Mouse (Mus musculus): ENCODE measurements around the gene Ttc30b. TPM values are rescaled to one million over a fixed set of nuclear protein-coding genes. Genes with fewer than 3 reads are reported as not detected.

Ttc30b gene
- polyA plus RNA-seq, 1 experiment: 0.68 TPM

DNA sequence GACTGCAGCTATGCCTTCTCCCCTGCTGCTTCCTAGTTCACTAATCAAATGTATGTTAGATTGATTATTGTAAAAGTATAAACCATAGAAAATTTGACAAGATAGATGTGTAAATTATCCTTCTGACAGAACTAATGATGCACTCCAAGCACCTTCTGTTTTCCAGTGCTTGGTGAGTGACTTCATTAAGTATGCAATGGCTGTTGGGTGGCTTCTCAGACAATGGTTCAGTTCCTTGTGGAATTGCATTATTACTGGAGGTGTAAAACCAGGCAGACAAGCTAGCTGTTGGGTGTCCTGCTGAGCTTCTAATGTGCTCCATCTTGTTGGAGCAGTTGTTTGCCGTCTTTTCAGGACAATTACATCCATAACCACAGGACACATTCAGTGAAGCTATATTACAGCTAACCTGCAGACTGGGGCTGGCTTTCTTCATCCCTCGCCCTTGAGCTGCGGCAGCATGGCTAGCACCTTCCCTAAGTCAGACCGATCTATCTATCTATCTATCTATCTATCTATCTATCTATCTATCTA, 14.5 kb downstream of the Ttc30b start:
- Histone ChIP-seq H3K4me3 (replicated peaks) (no peak overlapping the region), H3K4me1 (no peaks in the 10 kb centered on the region), H3K27me3 (replicated peaks) (no peaks in the 10 kb centered on the region), H3K36me3 (replicated peaks; ENCODE audit: low read length) (peaks cover 72% of the 10 kb centered on the region), H3K9me3 (no peaks in the 10 kb centered on the region)
- no peak for TF ChIP-seq FLI1 (IDR thresholded peaks at IDR 0.05; ENCODE audit: low read length)
- TF ChIP-seq GATA1 (IDR thresholded peaks at IDR 0.05; ENCODE audit: borderline replicate concordance, low read length): no peak

GRCm38 (mm10) chr2:75915040-75915439, 23.3 kb downstream of the Ttc30b start:
- H3K27me3 ChIP-seq (replicated peaks): no peaks in the 10 kb centered on the region
- no peaks in the 10 kb centered on the region for H3K9me3 ChIP-seq
- peaks cover 73% of the 10 kb centered on the region for H3K36me3 ChIP-seq (replicated peaks; ENCODE audit: low read length)
- TF ChIP-seq GATA1 (IDR thresholded peaks at IDR 0.05; ENCODE audit: borderline replicate concordance, low read length): no peak
- TF ChIP-seq FLI1 (IDR thresholded peaks at IDR 0.05; ENCODE audit: low read length): no peak
- peaks cover 18% of the 10 kb centered on the region; the same call in 1 of the 2 replicates for H3K4me1 ChIP-seq
- H3K4me3 ChIP-seq (replicated peaks): no peak overlapping the region

GRCm38 (mm10) chr2:75907142-75907541, 31.2 kb downstream of the Ttc30b start:
- Histone ChIP-seq H3K36me3 (replicated peaks; ENCODE audit: low read length) (peaks cover 89% of the 10 kb centered on the region), H3K27me3 (replicated peaks) (no peaks in the 10 kb centered on the region), H3K4me3 (replicated peaks) (no peak overlapping the region), H3K9me3 (no peaks in the 10 kb centered on the region), H3K4me1 (no peaks in the 10 kb centered on the region; the same call in 1 of the 2 replicates)
- TF ChIP-seq GATA1 (IDR thresholded peaks at IDR 0.05; ENCODE audit: borderline replicate concordance, low read length) (no peak), FLI1 (IDR thresholded peaks at IDR 0.05; ENCODE audit: low read length) (no peak)

- H3K4me1 ChIP-seq: peaks cover 6% of the 10 kb centered on the region; the same call in 1 of the 2 replicates
- peaks cover 11% of the 10 kb centered on the region for H3K9me3 ChIP-seq
- TF ChIP-seq FLI1 (IDR thresholded peaks at IDR 0.05; ENCODE audit: low read length) (no peak), GATA1 (IDR thresholded peaks at IDR 0.05; ENCODE audit: borderline replicate concordance, low read length) (no peak)
- peaks cover 84% of the 10 kb centered on the region for H3K36me3 ChIP-seq (replicated peaks; ENCODE audit: low read length)
- no peak overlapping the region for H3K4me3 ChIP-seq (replicated peaks)
- H3K27me3 ChIP-seq (replicated peaks): no peaks in the 10 kb centered on the region
These were observed 36.5 kb downstream of the Ttc30b start for GRCm38 (mm10) chr2:75901869-75902268.

DNA sequence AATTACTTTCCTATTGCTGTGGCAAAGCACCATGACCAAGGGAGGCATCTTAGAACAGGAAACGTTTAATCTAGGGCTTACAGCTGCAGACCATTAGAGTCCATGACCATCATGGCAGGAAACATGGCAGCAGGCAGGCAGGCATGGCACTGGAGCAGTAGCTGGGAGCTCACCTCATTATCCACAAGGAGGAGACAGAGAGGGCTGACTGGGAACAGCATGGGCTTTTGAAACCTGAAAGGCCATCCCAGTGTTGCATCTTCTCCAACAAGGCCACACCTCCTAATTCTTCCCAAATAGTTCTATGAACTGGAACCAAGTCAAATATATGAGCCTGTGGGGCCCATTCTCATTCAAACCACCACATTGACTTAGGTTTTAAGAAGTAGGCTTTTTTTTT, 38.1 kb downstream of the Ttc30b start:
- Histone ChIP-seq H3K9me3 (peaks cover 14% of the 10 kb centered on the region), H3K36me3 (replicated peaks; ENCODE audit: low read length) (peaks cover 88% of the 10 kb centered on the region), H3K4me1 (peaks cover 9% of the 10 kb centered on the region; the same call in 1 of the 2 replicates)

GRCm38 (mm10) chr2:75895711-75896110, 42.7 kb downstream of the Ttc30b start:
- no peak for TF ChIP-seq FLI1 (IDR thresholded peaks at IDR 0.05; ENCODE audit: low read length)
- no peak for TF ChIP-seq GATA1 (IDR thresholded peaks at IDR 0.05; ENCODE audit: borderline replicate concordance, low read length)
- H3K4me1 ChIP-seq: peaks cover 6% of the 10 kb centered on the region; the same call in 1 of the 2 replicates
- H3K27me3 ChIP-seq (replicated peaks): no peaks in the 10 kb centered on the region
- H3K4me3 ChIP-seq (replicated peaks): no peak overlapping the region
- peaks cover 72% of the 10 kb centered on the region for H3K36me3 ChIP-seq (replicated peaks; ENCODE audit: low read length)
- H3K9me3 ChIP-seq: peaks cover 14% of the 10 kb centered on the region

More for the DNA sequence above, 38.1 kb downstream of the Ttc30b start:
- Histone ChIP-seq H3K4me3 (replicated peaks) (no peak overlapping the region), H3K27me3 (replicated peaks) (no peaks in the 10 kb centered on the region)
- TF ChIP-seq GATA1 (IDR thresholded peaks at IDR 0.05; ENCODE audit: borderline replicate concordance, low read length) (no peak), FLI1 (IDR thresholded peaks at IDR 0.05; ENCODE audit: low read length) (no peak)

- TF ChIP-seq FLI1 (IDR thresholded peaks at IDR 0.05; ENCODE audit: low read length): no peak
- Histone ChIP-seq H3K9me3 (0 out of 2 replicates have a peak, but pooled peaks cover 2% of the 10 kb centered on the region), H3K36me3 (replicated peaks; ENCODE audit: low read length) (peaks cover 68% of the 10 kb centered on the region), H3K4me3 (replicated peaks) (no peak overlapping the region), H3K27me3 (replicated peaks) (no peaks in the 10 kb centered on the region), H3K4me1 (peaks cover 2% of the 10 kb centered on the region; the same call in 1 of the 2 replicates)
These were observed 46.4 kb downstream of the Ttc30b start for GRCm38 (mm10) chr2:75891981-75892380.

Other genes with a start within 250 kb of the Ttc30b start
- 11.9 and 34.2 TPM in 2 replicates for gene Nfe2l2, start 233.9 kb downstream of the Ttc30b start, polyA plus RNA-seq (2012; ENCODE audit: insufficient read depth, low replicate concordance)
- gene Agps, start 106.4 kb downstream of the Ttc30b start, polyA plus RNA-seq (2012; ENCODE audit: insufficient read depth, low replicate concordance): 2.9 TPM in 1 of 2 replicates, not detected in the other
- gene Ttc30a2, start 39.6 kb upstream of the Ttc30b start, polyA plus RNA-seq (2012; ENCODE audit: insufficient read depth, low replicate concordance): 0.30 and 1.3 TPM in 2 replicates
- 0.17 TPM in 1 of 2 replicates, not detected in the other for gene Ttc30a1, start 43.4 kb upstream of the Ttc30b start, polyA plus RNA-seq (2012; ENCODE audit: insufficient read depth, low replicate concordance)